Mouse (Mus musculus) cortical plate, adult 2 months (tissue): ENCODE measurements around the gene Susd2.

Experiments used
- CTCF ChIP-seq: fragments of 200-500 bp; IDR thresholded peaks from 2 replicates; pipeline ENCODE4 v1.5.1; 2011; ENCODE audit warnings: mild to moderate bottlenecking, control low read depth, low read length; ENCODE audit not compliant: insufficient read depth; ENCODE audit errors: extremely low read depth
- POLR2A ChIP-seq: fragments of 200-500 bp; IDR thresholded peaks from 2 replicates; pipeline ENCODE4 v1.6.1; 2011; ENCODE audit warnings: mild to moderate bottlenecking, low read length, control low read depth; ENCODE audit not compliant: insufficient read depth; ENCODE audit errors: extremely low read depth

GRCm38 (mm10) chr10:75669936-75670335 lies 26.1 kb upstream of the Susd2 start:
- no peak for TF ChIP-seq CTCF
- TF ChIP-seq POLR2A: no peak
